Mouse (Mus musculus) thymus, adult 2 months (tissue): ENCODE results near the gene Tspyl3.

Experiments
- CTCF ChIP-seq: fragments of 200-500 bp; IDR thresholded peaks from 2 replicates; pipeline ENCODE4 v1.5.1; 2012; ENCODE audit warnings: mild to moderate bottlenecking, control low read depth, low read length, moderate library complexity, borderline replicate concordance; ENCODE audit not compliant: control insufficient read depth, poor library complexity, insufficient read depth; ENCODE audit errors: extremely low read depth
- POLR2A ChIP-seq: fragments of 200-500 bp; IDR thresholded peaks from 2 replicates; pipeline ENCODE4 v1.6.1; 2012; ENCODE audit warnings: mild to moderate bottlenecking, low read length, control low read depth, moderate library complexity; ENCODE audit not compliant: control insufficient read depth, poor library complexity, insufficient read depth; ENCODE audit errors: extremely low read depth

- TF ChIP-seq CTCF (no peak), POLR2A (no peak)
These were observed 37.4 kb downstream of the Tspyl3 start for GRCm38 (mm10) chr2:153187848-153188247.
